Mouse (Mus musculus) spleen, postnatal 10 days (tissue): Measurements from ENCODE around the gene Olfr202.
"Not testable (repeated sequence)": the region's sequence is repeated elsewhere in the genome, so short reads cannot be mapped to it uniquely, and the experiment has no call there.

Source experiments
- DNase-seq, 2 experiments: peaks; one replicate each; pipeline ENCODE4 v3.0.0; 2021 to 2022; ENCODE audit warnings: low spot score in 2 of 2

The Olfr202 gene

DNA sequence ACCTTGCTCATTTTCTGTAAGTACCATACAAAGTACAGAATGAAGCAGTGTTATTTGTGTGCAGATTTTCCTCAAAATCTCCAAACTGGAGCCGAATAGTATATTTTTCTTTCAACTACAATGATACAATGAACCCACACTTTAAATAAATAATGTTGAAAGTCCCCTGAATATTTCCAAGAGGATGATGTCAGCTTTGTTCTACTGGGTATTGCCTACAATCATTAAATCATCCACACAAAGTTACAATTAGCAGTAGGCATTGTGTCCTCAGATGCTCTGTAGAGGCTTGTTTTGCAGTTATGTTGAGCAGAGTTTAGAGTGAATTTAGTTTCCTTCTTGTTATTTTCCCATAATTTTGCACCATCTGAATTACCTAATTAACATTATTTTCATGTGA lies at the start of gene Olfr202:
TSS of gene Olfr202 (minus strand) at position 101 of the 400 bp plus-strand sequence.
- DNase-seq, result no peak

GRCm38 (mm10) chr16:59331038-59331437 lies 44.4 kb upstream of the Olfr202 start, which contains the start of gene Olfr205:
Gene Olfr205 (minus strand): TSS chr16:59331138.
- no peak for DNase-seq

DNA sequence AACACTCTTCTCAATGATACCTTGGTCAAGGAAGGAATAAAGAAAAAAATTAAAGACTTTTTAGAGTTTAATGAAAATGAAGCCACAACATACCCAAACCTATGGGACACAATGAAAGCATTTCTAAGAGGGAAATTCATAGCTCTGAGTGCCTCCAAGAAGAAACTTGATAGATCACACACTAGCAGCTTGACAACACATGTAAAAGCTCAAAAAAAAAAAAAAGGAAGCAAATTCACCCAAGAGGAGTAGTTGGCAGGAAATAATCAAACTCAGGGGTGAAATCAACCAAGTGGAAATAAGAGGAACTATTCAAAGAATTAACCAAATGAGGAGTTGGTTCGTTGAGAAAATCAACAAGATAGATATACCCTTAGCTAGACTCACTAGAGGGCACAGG lies 36.7 kb upstream of the Olfr202 start:
- DNase-seq, result not testable (repeated sequence)

DNA sequence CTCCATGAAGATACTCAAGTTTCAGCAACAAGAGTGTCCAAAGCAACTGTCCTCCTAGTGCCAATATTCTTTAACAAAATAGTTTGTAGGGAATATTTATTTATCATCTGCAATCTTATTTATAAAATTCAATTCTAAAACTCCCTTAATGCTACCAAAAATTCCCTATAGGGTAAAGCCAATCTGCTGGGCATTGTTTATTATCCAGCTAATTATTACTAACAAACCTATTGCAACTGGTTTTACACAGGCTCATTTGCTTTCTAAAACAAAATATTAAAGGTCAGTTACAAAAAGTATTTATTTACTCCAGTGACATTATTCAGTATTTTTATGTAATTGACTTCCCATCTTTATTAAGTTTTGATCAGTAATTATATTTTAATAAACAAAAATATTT lies 31.6 kb upstream of the Olfr202 start, which contains the start of gene Olfr204:
TSS of gene Olfr204 (minus strand) at position 101 of the 400 bp plus-strand sequence.
- no peak for DNase-seq

DNA sequence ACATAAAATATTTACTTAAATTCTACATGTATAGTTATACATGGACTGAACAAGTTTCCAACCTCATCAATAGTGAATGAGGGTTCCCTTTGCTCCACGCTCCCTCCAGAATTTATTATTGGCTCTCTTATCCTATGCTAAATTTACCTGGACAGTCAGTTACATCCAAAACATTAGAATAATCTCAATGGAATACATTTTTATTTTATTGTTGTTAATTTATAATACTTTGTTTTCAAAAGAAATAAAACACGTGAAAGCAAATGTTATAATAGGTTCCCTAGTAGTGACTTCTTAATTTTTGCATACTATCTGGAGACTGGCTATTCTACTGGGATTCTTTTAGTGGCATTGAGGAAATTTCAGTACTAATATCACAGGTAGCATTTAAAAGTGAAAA lies 12.0 kb upstream of the Olfr202 start, which contains the start of gene Olfr203:
TSS of gene Olfr203 (plus strand) at position 301 of the 400 bp plus-strand sequence.
- DNase-seq, result no peak

- DNase-seq, result not testable (repeated sequence)
Measured at GRCm38 (mm10) chr16:59287576-59287975, 983 bp upstream of the Olfr202 start.

- DNase-seq, result no peak
Measured at GRCm38 (mm10) chr16:59283476-59283875, 3.1 kb downstream of the Olfr202 start.

- DNase-seq, result peak in 1 of 2 experiments; percentile 11
Measured at GRCm38 (mm10) chr16:59280542-59280941, 6.1 kb downstream of the Olfr202 start.

DNA sequence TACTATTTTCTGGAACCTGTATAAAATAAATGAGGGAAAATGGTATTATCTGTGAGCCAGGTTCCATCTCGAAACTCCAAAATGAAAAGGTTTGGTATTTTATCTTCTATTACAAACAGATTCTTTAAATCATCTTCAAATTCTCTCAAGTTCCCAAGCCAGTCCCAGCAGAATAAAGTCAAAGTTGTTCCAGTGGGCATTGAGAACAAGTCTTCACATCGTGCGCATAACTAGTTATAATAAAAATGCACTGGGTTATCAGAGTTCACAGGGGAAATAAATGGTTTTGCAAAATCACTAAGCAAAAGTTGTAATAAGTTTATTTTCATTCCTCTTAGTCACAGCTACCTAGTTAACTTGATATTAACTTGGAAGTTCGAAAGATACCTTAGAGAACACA lies 14.1 kb downstream of the Olfr202 start, which contains the start of gene Olfr201:
TSS of gene Olfr201 (minus strand) at position 101 of the 400 bp plus-strand sequence.
- DNase-seq, result not testable (repeated sequence)

GRCm38 (mm10) chr16:59269097-59269496 lies 17.5 kb downstream of the Olfr202 start:
- DNase-seq, result not testable (repeated sequence)

DNA sequence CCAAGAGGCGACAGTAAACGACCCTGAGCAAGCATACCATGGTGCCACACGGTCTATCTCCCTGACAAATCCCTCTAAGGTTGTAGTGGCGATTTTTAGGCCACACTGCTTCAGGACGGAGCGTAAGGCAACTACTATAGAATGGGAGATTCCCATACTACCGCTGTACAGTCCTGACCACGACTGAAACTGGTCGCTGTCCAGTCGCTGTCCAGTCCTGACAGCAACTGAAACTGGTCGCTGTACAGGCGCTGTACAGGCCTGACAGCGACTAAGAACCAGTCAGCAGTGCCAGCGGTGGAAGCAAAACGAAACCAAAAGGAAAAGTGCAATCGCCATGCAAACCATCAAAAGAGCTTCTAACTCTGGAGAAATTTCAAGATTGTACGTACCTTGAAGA lies 36.9 kb downstream of the Olfr202 start:
- no peak for DNase-seq
